Mouse (Mus musculus): Measurements from ENCODE around the gene Slc46a3. TPM values are rescaled to one million over a fixed set of nuclear protein-coding genes. Genes with fewer than 3 reads are reported as not detected.

The Slc46a3 gene
- polyA plus RNA-seq, 1 experiment, result 15.3 TPM

GRCm38 (mm10) chr5:147915038-147915566 is 20.5 kb upstream of the Slc46a3 start:
- no peak overlapping the region for H3K4me3 ChIP-seq (ENCODE audit: insufficient read depth, low read length)
- no peak for TF ChIP-seq POLR2A (IDR thresholded peaks at IDR 0.05; ENCODE audit: extremely low read depth, insufficient read depth, low read length)
- TF ChIP-seq CTCF (IDR thresholded peaks at IDR 0.05; ENCODE audit: extremely low read depth, insufficient read depth, low read length), result no peak
- no peaks in the 10 kb centered on the region for H3K4me1 ChIP-seq (ENCODE audit: control insufficient read depth, insufficient read depth, low read length)
- H3K27ac ChIP-seq (ENCODE audit: insufficient read depth, low read length), result no peak overlapping the region

- Histone ChIP-seq H3K4me1 (ENCODE audit: control insufficient read depth, insufficient read depth, low read length) (no peaks in the 10 kb centered on the region), H3K4me3 (ENCODE audit: insufficient read depth, low read length) (no peak overlapping the region), H3K27ac (ENCODE audit: insufficient read depth, low read length) (0 out of 2 replicates have a peak overlapping the region, but pooled peaks have one; percentile 51)
- no peak for TF ChIP-seq POLR2A (IDR thresholded peaks at IDR 0.05; ENCODE audit: extremely low read depth, insufficient read depth, low read length)
- no peak for TF ChIP-seq CTCF (IDR thresholded peaks at IDR 0.05; ENCODE audit: extremely low read depth, insufficient read depth, low read length)
These were observed 18.7 kb upstream of the Slc46a3 start for GRCm38 (mm10) chr5:147913241-147913842.

GRCm38 (mm10) chr5:147911744-147912143 is 17.1 kb upstream of the Slc46a3 start:
- Histone ChIP-seq H3K4me3 (ENCODE audit: insufficient read depth, low read length) (no peak overlapping the region), H3K4me1 (ENCODE audit: control insufficient read depth, insufficient read depth, low read length) (no peaks in the 10 kb centered on the region), H3K27ac (ENCODE audit: insufficient read depth, low read length) (no peak overlapping the region)
- TF ChIP-seq POLR2A (IDR thresholded peaks at IDR 0.05; ENCODE audit: extremely low read depth, insufficient read depth, low read length), result no peak
- TF ChIP-seq CTCF (IDR thresholded peaks at IDR 0.05; ENCODE audit: extremely low read depth, insufficient read depth, low read length), result no peak

GRCm38 (mm10) chr5:147910807-147911509 is 16.3 kb upstream of the Slc46a3 start:
- H3K27ac ChIP-seq (ENCODE audit: insufficient read depth, low read length), result no peak overlapping the region
- no peaks in the 10 kb centered on the region for H3K4me1 ChIP-seq (ENCODE audit: control insufficient read depth, insufficient read depth, low read length)
- TF ChIP-seq POLR2A (IDR thresholded peaks at IDR 0.05; ENCODE audit: extremely low read depth, insufficient read depth, low read length) (no peak), CTCF (IDR thresholded peaks at IDR 0.05; ENCODE audit: extremely low read depth, insufficient read depth, low read length) (no peak)
- H3K4me3 ChIP-seq (ENCODE audit: insufficient read depth, low read length), result no peak overlapping the region

DNA sequence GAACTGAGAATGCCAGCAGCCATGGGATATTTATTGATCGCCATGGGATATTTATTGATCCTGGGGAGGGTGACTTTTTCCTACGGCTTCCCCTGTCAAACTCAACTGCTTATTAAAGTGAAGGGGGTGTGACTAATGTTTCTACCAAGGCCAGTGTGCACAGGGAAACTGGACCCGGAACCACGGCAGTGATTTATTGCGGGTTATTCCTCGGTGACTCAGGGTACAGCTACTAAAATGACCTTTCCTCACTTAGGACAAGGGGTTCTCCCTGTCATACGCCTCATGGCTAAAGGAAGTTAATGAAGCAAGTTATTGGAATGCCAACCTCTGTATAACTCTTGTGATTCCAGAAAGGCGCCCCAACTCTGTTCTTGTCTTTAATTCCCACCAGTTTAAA is 13.2 kb upstream of the Slc46a3 start:
- no peak overlapping the region for H3K27ac ChIP-seq (ENCODE audit: insufficient read depth, low read length)
- no peaks in the 10 kb centered on the region for H3K4me1 ChIP-seq (ENCODE audit: control insufficient read depth, insufficient read depth, low read length)
- TF ChIP-seq POLR2A (IDR thresholded peaks at IDR 0.05; ENCODE audit: extremely low read depth, insufficient read depth, low read length), result no peak
- no peak for TF ChIP-seq CTCF (IDR thresholded peaks at IDR 0.05; ENCODE audit: extremely low read depth, insufficient read depth, low read length)

DNA sequence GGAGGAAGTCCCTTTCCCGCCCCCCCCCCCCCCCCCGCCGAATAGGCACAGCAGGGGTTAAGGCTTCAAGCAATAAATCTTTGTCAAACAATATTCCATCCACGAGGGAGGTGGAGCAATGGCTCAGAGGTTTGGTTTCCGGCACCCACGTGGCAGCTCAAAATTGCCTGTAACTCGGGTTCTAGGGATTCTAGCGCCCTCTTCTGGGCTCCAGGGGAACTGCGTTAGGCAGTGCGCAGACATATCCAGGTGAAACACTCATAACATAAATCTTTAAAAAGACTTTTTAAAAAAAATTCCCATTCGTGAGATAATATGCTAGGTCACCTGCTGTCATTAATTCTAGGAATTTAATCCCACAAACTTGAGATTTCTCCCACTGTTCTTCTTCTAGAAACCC is 12.5 kb upstream of the Slc46a3 start:
- H3K4me3 ChIP-seq (ENCODE audit: insufficient read depth, low read length), result no peak overlapping the region
- no peaks in the 10 kb centered on the region for H3K4me1 ChIP-seq (ENCODE audit: control insufficient read depth, insufficient read depth, low read length)
- no peak overlapping the region for H3K27ac ChIP-seq (ENCODE audit: insufficient read depth, low read length)
- TF ChIP-seq POLR2A (IDR thresholded peaks at IDR 0.05; ENCODE audit: extremely low read depth, insufficient read depth, low read length) (no peak), CTCF (IDR thresholded peaks at IDR 0.05; ENCODE audit: extremely low read depth, insufficient read depth, low read length) (0 out of 2 replicates have a peak, but pooled peaks have one; percentile 11)

More for the DNA sequence above, 13.2 kb upstream of the Slc46a3 start:
- no peak overlapping the region for H3K4me3 ChIP-seq (ENCODE audit: insufficient read depth, low read length)

GRCm38 (mm10) chr5:147903166-147903565 is 8.6 kb upstream of the Slc46a3 start:
- Histone ChIP-seq H3K4me1 (ENCODE audit: control insufficient read depth, insufficient read depth, low read length) (no peaks in the 10 kb centered on the region), H3K4me3 (ENCODE audit: insufficient read depth, low read length) (no peak overlapping the region), H3K27ac (ENCODE audit: insufficient read depth, low read length) (no peak overlapping the region)
- TF ChIP-seq POLR2A (IDR thresholded peaks at IDR 0.05; ENCODE audit: extremely low read depth, insufficient read depth, low read length), result no peak

DNA sequence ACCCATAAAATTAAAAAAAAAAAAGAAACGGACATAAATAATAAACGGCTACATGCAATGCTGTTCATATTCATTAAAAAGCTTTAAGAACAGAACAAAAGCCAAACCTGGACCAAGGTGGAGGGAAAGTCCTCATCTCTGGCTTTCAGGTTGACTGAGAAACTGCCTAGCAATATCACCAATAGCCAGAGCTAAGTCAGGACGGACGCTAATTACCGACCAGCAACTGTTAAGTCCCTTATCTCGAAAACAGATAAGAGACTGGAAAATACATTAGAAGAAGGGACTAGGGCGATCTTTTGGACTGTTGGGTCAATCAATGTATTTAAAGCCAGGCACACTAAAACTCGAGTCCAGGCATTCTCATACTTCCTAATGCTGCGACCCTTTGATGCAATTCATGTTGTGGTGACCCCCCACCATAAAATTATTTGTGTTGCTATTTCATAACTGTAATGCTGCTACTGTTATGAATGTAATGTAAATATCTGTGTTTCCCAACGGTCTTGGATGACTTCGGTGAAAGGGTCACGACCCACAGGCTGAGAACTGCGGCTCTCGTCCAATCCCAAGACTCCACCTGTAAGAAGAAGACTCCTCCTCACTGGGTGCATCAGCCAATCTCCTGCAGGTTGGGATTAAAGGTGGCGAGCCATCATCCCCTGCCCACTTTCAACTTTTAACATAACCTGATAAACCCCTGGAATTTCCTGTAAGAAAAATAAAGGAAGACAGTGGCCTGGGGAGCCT is 7.6 kb upstream of the Slc46a3 start:
- no peak for TF ChIP-seq POLR2A (IDR thresholded peaks at IDR 0.05; ENCODE audit: extremely low read depth, insufficient read depth, low read length)
- no peak for TF ChIP-seq CTCF (IDR thresholded peaks at IDR 0.05; ENCODE audit: extremely low read depth, insufficient read depth, low read length)

DNA sequence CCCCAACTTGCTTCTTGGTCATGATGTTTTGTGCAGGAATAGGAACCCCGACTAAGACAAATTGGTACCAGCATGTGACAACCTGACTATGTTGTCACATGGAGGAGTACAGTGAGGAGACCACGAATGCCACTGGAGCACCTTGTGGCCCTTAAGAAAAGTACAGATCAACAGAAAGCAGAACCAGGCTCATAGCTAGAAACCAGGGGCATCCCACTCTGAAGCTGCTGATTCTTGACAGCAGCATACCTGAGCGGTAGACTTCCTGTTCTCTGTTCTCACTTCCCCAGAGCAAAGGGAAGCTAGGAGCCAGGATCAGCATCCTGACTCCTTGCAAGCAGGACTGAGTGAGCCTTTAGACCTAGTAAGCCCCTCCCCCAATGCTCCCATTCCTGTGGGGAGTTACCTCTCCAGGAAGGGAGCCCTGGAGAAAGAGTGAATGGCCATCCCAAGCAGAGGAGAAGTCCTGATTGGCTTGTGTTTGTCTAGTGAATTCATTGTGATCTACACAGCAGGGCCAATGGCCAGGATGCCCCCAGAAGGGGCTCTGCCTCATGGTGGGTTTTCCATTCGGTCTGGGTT is 4.4 kb upstream of the Slc46a3 start:
- TF ChIP-seq CTCF (IDR thresholded peaks at IDR 0.05; ENCODE audit: extremely low read depth, insufficient read depth, low read length), result no peak
- no peak for TF ChIP-seq POLR2A (IDR thresholded peaks at IDR 0.05; ENCODE audit: extremely low read depth, insufficient read depth, low read length)
- Histone ChIP-seq H3K27ac (ENCODE audit: insufficient read depth, low read length) (no peak overlapping the region), H3K4me3 (ENCODE audit: insufficient read depth, low read length) (no peak overlapping the region)

More for the DNA sequence above, 7.6 kb upstream of the Slc46a3 start:
- H3K4me3 ChIP-seq (ENCODE audit: insufficient read depth, low read length), result no peak overlapping the region
- H3K27ac ChIP-seq (ENCODE audit: insufficient read depth, low read length), result no peak overlapping the region
- no peaks in the 10 kb centered on the region for H3K4me1 ChIP-seq (ENCODE audit: control insufficient read depth, insufficient read depth, low read length)

More for the DNA sequence above, 4.4 kb upstream of the Slc46a3 start:
- H3K4me1 ChIP-seq (ENCODE audit: control insufficient read depth, insufficient read depth, low read length), result no peaks in the 10 kb centered on the region

Data from cortical plate, adult 2 months (tissue).